Mouse (Mus musculus): ENCODE data around the gene Dynlt1b. TPM values are rescaled to one million over a fixed set of nuclear protein-coding genes. Genes with fewer than 3 reads are reported as not detected.
A peak's percentile ranks its signal among the peaks of the same experiment; 100 is the strongest.
"Not testable (repeated sequence)": the region's sequence is repeated elsewhere in the genome, so short reads cannot be mapped to it uniquely, and the experiment has no call there.

Gene Dynlt1b
- total RNA-seq, 1 experiment from 2014 or later, result 171 TPM

GRCm38 (mm10) chr17:6465735-6466134, 35.8 kb downstream of the Dynlt1b start:
- DNase-seq, result not testable (repeated sequence)

DNA sequence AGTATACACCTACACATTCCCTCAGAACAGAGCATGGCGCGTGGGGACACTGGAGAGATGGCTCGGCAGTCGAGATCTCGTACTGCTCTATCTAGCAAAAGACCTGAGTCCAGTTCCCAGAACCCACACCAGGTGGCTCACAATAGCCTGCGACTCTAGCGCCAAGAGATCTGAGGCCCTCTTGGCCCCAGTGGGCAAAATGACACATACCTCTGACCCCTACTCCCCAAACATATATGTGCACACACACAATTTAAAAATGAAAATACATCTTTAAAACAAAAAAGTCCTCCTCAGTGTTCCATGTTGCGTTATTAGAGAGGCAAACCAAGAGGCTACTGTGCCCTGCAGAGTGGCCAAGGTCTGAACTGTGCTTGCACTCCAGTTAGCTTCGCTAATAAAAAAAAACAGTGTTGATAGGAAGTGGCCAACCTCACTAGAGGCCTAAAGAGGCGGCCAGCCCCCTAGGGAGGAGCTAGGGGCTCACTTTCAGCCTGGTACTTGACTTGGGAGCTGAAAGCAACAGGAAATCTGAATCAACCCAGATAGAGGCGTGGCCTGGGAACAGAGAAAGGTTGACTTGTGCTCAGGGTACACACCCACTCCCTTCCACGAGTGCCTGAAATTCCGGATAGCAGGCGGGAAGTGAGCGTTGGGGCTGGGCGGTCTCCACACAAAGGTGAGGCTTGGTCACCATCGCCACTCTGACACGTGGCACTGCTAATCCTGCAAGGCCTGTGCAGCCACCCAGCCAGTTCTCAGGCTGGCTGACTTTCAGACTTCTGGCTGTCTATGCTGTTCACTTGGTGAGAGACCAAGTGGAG, 37.9 kb downstream of the Dynlt1b start:
- not testable (repeated sequence) for DNase-seq

DNA sequence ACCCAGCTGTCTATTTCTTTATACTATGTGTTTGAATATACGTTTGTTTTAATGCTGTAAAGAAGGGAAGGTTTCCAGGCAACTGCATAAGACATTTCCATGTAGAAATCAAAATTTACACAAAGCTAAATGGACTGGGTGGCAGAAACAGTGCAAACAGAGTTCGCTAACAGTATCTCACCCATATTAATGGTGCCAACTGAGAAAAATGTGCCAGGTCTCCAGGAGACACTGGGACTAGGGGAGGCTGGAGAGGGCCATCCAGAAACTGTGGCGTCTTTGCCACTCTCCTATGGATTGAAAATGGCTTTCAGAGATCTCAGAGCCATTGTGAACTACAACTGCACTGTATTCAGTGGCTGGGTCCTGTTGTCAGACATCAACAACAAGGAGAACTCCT, 40.1 kb downstream of the Dynlt1b start:
- not testable (repeated sequence) for DNase-seq

DNA sequence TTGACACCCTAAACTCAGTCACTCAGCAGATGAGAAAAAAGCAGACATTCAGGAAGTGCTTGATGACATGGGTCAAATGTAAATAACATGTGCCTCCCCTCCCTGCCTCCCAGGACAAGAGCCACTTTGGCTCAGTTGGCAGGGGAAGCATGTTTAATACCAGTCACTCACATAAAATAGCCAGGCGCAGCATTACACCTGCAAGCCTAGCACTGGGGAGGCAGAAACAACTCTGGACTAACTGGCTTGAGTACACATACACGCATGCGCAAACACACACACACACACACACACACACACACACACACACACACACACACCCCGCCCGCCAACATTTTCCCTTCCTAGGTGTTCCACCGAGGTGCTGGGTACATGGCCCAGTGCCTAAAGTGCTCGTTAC, 40.8 kb downstream of the Dynlt1b start:
- DNase-seq, result not testable (repeated sequence)

- DNase-seq, result not testable (repeated sequence)
These were observed 45.4 kb downstream of the Dynlt1b start for GRCm38 (mm10) chr17:6475270-6475669.

DNA sequence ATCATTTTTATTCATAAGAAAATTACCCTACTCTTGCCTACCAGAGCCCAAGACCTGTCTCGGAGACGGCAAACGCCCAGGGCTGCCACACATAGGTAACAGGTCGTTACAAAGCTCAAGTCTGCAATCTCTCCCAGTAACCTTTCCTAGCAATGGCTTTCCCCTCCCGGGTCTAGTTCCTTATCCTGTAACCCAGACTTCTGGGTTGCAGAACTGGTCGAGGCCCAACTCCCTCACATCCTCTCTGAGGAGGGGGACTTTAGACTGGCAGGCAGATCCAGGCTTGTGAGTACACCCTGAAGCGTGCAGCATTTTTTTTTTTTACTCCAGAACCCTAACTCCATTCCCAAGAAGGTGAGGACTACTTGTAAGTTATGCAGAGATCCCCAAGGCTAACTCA, 46.0 kb downstream of the Dynlt1b start:
- DNase-seq, result not testable (repeated sequence)

- peak; percentile 14 for DNase-seq
These were observed 46.6 kb downstream of the Dynlt1b start for GRCm38 (mm10) chr17:6476495-6476947.

DNA sequence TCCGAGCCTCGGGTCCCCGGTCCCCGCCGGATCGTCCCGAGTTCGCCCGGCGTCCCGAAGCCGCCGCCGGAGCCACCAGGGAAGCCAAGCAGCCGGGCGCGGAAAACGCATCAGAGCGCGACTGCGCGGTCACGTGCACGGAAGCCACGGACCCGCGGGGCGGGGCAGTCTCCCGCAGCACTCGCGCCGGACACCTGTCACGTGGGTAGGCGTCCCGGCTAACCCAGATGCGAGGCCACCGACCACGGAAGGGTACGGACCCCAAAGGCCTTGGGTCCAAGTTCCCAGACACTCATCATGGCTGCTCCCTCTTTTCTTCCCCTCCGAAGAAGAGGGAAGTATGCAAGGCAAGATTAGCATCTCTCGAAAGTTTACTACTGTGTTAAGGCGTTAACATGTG, 47.1 kb downstream of the Dynlt1b start:
- not testable (repeated sequence) for DNase-seq

DNA sequence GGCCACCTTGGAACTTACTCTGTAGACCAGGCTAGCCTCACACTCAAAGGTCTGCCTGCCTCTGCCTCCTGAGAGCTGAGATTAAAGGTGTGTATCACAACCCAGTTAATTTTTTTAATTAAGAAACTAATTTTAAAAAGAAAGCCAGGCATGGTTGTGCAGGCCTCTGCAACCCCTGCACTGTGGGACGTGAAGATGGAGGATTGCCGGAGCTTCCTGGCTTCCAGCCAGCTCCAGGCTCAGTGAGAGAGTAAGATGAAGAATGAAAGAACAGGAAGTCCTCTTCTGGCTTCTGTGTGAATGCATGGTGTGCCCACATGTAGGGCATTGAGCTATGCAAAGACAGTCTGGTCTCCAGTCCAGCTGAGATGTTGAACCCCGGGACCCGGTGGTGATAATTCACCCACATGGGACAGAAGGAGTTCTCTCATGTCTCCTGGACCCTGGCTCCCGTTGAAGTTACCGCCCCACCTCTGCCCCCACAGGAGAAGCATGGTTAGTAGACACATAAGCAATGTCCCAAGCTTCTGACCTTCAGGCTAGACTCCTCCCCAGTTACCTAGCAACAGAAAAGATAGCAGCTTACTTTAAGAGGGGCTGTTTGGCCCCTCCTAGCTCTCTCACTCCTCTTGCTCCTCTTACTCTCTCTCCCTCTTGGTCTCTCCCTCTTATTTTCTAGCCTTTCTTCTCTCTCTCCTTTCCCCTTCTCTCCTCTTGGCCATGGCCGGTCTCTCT, 51.1 kb downstream of the Dynlt1b start:
- DNase-seq, result not testable (repeated sequence)

DNA sequence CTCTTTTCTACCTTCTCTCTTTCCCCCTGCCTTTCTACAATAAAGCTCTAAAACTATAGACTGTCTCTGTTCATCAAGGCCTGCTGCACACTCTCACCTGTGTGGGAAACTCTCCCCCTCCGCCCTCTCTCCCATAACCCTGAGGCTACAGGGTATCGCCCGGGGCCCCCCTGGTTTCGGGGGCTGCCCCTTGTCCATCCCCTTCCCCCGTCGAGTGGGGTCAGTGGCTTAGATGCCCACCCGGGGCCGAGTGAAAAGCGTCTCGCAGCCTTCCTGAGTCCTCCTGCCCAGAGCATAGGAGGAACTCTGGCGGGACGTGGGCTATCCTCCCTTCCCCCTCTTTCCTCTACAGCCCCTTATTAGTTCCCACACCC, 51.7 kb downstream of the Dynlt1b start:
- DNase-seq, result not testable (repeated sequence)

- not testable (repeated sequence) for DNase-seq
These were observed 52.3 kb downstream of the Dynlt1b start for GRCm38 (mm10) chr17:6482248-6482647.

Other genes starting within 250 kb of the Dynlt1b start
- 17.0 TPM in 2 replicates for gene Tmem181a, start 173.3 kb upstream of the Dynlt1b start, total RNA-seq (2021)
- gene Dynlt1a, start 112.6 kb upstream of the Dynlt1b start, total RNA-seq (2021), result 4.5 and 5.5 TPM in 2 replicates
- gene Dynlt1c, start 171.6 kb downstream of the Dynlt1b start, total RNA-seq (2021), result 14.6 and 21.0 TPM in 2 replicates
- gene Dynlt1f, start 225.8 kb downstream of the Dynlt1b start, total RNA-seq (2021), result 77.7 and 153 TPM in 2 replicates
- 0.24 TPM in 1 of 2 replicates, not detected in the other for gene Sytl3, start 229.0 kb downstream of the Dynlt1b start, total RNA-seq (2021)